Mouse (Mus musculus) megakaryocyte, adult 5-6 weeks (primary cell): ENCODE data around the gene Naa60. TPM values are rescaled to one million over a fixed set of nuclear protein-coding genes. Genes with fewer than 3 reads are reported as not detected.
"Not testable (repeated sequence)": the region's sequence is repeated elsewhere in the genome, so short reads cannot be mapped to it uniquely, and the experiment has no call there.

Experiments
- ATAC-seq: 2 replicates; pipeline ENCODE4 v1.8.0; 2016; ENCODE audit warnings: mild to moderate bottlenecking, inconsistent platforms; ENCODE audit not compliant: poor library complexity, severe bottlenecking
- total RNA-seq, 2 experiments: library from RNA; stranded (forward) in 1 of 2; stranded (reverse) in 1 of 2; fragments of 153-499, 151-499 nt in 1 of 2; fragments of 221-1000, 200-1000 nt in 1 of 2; gene quantifications; 2 replicates each; pipeline versions ENCODE4 v1.2.3 to v1.2.4; 2015 to 2017

The Naa60 gene
- total RNA-seq (2015) (157 and 163 TPM in 2 replicates), total RNA-seq (2017) (61.0 and 64.2 TPM in 2 replicates)

DNA sequence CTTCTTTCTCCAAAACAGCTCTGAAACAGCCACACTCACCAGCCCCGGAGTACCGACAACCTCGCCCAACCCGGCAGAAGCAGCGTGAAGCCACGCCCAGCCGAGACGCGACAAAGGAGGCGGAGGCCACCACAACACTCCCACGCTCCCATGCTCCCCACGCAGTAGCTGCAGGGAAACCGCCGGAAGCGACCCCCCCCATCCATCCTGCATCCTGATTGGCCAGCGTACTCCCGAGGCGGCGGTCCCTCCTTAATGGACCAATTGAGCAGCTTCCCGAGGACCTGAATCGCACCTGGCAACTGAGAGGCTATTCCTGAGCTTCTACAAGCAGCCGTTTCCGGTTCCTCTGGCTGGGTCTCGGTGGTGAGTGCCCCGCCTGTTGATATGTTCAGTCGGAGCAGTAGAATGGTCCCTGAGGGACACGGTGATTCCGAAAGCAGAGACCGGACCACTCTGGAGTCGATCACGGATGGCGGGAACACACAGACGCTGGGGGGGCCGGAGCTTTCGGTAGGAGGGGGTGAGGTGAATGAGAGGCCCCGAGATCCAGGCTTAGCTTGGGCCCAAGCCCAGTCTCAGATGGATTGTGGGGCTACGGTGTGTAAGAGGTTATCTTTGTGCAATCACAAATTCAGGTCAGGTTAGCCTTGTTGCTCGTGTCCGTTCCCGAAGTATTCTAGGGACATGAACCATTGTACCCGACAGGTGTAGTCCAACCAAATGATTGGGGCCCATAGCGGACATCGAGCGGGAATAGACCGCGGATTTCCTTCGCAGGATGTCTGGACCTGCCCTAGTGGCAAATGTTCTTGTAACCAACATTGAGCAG, at the start of gene Naa60:
Naa60 (plus strand) TSS at position 160 of the 832 bp plus-strand sequence.
- ATAC-seq, result peak; percentile 99

DNA sequence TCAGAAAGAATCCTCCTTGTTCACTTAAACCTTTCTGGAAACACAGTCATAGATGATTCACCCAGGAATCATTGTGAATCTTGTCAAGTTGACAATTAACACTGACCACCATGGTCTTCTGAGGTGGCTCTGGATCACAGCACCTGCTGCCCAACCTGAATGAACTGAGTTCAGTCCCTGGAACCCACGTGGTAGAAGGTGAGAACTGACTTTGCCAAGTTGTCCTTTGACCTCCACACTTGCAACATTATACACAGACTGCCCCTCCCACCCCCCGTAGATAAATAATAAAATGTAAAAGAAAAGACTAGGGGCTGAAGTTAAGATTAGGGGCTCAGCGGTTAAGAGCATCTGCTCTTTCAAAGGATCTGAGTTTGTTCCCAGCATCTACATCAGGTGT, 44.2 kb upstream of the Naa60 start:
- no peak for ATAC-seq

DNA sequence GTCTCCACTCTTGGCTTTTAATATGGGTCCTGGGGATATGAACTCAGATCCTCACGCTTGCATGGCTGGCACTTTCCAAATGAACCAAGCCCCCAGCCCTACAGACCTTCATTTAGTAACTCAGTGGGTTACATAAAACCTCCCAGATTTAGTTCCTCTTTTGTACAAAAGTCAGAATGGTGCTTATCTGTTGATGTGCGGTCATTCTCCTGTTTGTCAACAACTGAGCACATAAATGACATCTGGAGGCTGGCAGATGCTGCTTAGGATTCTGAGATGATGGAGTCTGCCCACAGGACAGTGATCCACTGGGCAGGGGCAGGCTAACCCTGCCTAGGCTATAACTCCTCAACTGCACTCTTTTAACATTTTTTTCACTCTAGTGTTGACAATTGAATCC, 42.4 kb upstream of the Naa60 start:
- peak; percentile 54 for ATAC-seq

DNA sequence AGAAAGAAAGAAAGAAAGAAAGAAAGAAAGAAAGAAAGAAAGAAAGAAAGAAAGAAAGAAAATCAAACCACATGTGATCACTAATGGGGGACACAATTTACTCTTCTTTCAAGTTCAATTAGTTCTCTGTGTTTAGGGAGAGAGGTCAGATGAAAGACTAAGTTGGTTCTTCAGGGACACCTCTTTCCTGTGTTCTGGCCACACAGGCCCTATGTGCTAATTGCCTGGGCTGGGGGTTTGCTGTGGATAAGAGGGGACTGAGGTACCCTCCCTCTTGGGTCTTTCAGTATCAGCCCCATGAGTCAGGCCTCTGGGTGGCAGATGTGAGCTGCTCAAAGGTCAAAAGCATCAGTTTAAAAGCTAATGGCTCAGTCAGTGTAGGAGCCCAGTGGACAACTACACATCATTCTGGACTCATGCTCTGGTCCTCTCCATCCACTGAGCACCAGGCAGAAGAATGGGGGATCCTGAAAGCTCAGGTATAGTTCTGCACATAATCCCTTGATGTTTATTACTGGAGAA, 41.5 kb upstream of the Naa60 start, which contains the start of gene Olfr15:
Olfr15 (plus strand) TSS at position 291 of the 522 bp plus-strand sequence.
- peak; percentile 47; the same call in 1 of the 2 replicates for ATAC-seq

DNA sequence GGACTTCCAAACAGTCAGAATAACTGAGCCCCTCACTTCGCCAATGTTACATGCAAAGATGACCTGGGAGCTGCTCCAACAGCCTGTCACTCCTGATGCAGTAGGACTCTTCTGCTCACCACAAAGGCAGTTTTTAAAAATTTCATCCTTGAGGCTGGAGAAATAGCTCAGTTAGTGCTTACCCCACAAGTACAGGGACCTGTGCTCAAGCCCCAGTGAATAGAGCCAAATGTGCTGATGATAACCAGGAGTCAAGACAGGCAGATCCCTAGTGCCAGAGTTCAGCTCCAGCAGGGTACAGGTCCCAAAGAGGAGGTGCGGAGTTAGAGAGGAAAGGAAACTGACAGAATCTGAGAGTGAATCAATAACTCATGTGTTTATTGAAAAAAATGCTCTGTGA, 36.7 kb upstream of the Naa60 start:
- ATAC-seq, result no peak

DNA sequence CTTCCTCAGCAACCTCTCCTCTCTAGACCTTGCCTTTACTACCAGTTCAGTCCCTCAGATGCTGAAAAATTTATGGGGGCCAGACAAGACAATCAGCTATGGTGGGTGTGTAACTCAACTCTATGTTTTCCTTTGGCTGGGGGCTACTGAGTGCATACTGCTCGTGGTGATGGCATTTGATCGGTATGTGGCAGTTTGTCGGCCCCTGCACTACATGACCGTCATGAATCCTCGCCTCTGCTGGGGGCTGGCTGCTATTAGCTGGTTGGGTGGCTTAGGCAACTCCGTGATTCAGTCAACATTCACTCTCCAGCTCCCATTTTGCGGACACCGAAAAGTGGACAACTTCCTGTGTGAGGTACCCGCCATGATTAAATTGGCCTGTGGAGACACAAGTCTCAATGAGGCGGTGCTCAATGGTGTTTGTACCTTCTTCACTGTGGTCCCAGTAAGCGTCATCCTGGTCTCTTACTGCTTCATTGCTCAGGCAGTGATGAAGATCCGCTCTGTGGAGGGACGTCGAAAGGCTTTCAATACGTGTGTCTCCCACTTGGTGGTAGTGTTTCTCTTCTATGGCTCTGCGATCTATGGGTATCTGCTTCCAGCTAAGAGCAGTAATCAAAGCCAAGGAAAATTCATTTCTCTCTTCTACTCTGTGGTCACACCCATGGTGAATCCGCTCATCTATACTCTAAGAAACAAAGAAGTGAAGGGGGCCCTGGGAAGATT, 32.9 kb upstream of the Naa60 start:
- peak; percentile 51; the same call in 1 of the 2 replicates for ATAC-seq

DNA sequence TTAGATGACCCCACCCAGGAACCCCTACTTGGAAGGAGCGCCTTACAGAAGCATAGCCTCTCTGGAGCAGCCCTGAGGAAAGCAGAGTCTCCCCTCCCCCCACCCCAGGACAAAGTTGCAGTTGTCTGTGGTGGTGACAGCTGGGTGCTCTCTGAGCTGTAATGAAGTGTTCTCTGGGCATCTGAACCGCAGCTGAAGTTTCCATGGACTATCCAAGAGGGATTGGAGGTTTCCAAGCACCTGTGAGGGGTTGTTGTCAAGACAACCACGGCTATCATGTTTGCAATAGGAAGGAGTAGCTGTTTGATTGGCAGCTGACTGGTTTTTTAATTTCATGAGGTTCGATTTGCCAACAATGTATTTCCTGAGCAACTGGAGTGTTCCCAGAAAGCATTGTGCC, 29.2 kb upstream of the Naa60 start:
- no peak for ATAC-seq

DNA sequence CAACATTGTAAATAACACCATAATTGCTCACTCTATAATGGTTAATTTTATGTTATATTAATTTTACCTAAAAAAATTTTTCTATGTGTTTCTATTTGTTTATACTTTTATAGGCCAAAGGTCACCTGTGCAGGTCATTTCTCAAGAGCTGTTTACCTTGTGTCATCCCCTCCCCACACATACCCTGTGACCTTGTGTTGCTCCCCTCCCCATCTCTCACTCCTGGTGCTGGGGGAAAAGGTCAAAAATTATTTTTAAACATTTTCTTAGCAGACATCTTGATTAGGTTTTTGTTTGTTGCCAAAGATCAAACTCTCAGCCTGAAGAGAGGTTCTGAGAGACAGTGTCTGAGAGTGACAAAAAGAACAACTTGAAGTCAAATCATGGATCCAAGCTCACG, 28.4 kb upstream of the Naa60 start:
- no peak for ATAC-seq

DNA sequence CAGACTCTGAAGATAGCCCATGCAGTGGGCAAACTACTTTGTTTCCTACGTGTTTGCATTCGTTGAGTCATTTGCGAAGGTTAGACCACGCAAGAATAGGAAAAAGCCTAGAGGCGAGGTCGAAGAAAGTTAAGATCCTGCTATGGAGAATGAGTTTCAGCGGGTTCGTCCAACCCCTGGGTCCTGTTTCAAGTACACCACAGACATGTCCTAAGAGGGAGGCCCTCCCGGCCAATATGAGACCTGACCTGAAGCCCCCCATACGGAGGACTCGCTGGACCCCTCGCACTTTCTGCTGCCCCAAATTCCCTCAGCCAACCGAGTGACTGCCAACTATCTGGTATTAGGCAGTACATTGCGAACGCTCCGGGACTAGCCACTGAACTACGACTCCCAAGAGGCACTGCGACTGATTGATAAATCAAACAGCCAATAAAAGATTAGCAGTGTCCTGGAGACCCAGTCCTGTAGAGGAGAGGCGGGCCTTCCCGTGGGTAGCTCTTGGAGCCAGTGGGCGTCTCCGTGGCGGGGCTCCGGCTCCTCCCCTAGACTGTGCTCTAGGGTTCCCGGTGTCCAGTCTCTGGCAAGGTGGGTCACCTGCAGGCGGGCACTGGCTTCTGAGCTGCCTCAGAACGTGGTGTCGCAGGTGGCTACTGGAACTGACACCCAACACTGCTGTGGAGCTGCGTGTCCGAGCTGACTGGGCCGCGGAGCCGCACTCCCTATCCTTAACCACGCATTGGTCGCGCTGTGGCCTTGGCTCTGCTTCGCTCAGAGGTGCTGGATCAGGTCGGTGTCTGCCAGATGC, 25.3 kb upstream of the Naa60 start, which contains the start of gene Zfp174:
Zfp174 (plus strand) TSS at position 558 of the 808 bp plus-strand sequence.
- ATAC-seq, result peak; percentile 100

DNA sequence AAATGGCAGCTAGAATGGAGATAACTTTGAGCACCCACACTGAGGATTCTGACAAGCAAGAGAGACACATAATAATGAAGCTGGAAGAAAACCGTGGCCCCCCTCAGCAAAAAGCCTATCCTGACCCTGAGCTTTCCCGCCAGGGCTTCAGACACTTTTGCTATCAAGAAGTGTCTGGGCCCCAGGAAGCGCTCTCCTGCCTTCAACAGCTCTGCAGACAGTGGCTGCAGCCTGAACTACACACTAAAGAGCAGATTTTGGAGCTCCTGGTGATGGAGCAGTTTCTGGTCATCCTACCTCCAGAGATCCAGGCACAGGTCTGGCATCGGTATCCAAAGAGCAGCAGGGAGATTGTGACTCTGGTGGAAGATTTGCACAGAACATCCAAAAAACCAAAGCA, 24.3 kb upstream of the Naa60 start:
- ATAC-seq, result no peak

DNA sequence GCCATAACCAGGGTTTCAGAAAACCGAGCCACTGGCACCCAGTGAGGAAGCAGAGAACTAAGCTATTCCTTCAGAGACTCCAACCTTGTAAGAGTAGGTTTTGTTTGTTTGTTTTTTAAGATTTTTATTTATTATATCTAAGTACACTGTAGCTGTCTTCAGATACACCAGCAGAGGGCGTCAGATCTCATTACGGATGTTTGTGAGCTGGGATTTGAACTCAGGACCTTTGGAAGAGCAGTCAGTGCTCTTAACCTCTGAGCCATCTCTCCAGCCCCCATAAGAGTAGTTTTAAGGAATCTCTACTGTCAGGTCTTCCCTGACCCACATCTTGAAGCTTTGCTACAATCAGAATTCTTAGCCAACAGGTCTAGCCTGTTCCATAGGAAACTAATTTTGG, 23.8 kb upstream of the Naa60 start:
- no peak for ATAC-seq

DNA sequence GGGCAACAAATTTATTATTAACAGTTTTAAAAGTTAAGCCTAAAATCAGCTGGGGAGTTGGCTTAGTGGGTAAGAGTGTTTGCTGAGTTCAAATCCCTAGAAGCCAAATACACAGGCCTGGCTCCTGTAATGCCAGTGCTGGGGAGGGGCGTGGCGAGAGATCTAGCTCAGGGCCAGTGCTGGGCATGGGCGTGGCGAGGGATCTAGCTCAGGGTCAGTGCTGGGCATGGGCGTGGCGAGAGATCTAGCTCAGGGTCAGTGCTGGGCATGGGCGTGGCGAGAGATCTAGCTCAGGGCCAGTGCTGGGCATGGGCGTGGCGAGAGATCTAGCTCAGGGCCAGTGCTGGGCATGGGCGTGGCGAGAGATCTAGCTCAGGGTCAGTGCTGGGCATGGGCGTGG, 20.9 kb upstream of the Naa60 start:
- ATAC-seq, result not testable (repeated sequence)

DNA sequence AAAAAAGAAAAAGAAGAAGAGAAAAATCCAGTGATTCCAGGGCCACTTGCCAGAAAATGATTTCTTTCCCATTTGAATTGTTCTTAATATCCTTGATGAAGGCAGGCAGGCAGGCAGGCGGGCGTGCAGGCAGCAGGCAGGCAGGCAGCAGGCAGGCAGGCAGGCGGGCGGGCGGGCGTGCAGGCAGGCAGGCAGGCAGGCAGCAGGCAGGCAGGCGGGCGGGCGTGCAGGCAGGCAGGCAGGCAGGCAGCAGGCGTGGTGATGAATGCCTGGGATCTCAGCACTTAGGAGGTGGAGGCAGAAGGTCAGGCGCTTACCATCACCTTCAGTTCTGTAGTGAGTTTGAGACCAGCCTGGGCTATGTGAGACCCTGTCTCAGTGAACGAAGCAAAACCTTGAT, 19.6 kb upstream of the Naa60 start:
- no peak for ATAC-seq

DNA sequence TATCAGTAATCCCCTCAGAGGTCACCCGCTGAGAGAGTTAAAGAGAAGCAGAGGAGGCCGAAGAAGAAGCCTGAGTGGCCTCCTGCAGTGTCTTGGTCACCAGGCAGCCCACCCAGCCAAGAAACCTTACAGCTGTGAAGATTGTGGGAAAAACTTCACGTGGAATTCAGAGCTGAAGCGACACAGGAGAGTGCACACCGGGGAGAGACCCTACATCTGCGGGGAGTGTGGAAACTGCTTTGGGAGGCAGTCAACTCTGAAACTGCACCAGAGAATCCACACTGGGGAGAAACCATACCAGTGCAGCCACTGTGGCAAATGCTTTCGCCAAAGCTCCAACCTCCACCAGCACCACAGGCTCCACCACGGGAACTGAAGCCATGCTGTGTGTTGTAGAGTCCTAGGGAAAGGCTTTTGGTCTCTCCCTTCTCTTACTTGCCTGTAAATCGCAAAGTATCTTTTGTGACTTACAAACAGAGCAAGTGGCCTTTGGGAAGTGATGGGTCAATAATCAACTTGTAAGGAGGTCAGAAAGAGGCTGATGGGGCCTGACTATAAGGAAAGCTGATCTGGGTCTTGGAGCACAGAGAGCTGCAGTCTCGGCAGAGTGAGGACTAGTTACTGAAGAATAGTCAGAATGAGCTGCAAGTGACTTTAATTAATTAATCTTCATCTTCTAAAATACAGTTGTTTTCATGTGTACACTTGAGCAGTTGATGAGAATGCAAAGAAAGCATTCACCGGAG, 17.6 kb upstream of the Naa60 start:
- no peak for ATAC-seq

DNA sequence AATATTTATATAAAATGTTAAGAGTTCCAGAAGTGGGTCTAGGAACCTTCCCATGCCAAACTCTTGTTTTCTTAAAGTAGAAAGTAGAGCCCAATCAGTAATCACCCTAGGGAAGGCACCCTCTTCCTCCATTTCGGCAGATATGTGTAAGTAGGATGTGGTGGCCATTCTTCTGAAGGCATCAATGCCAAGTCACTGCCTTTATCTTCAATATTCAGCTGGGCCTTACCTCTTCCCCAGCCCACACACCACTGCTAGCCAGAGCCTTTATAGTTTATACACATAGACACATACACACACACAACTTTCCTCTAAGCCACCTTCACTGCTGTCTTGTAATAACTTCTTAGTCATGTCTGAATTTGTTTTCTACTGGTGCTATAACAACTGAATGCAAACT, 16.4 kb upstream of the Naa60 start:
- ATAC-seq, result no peak

DNA sequence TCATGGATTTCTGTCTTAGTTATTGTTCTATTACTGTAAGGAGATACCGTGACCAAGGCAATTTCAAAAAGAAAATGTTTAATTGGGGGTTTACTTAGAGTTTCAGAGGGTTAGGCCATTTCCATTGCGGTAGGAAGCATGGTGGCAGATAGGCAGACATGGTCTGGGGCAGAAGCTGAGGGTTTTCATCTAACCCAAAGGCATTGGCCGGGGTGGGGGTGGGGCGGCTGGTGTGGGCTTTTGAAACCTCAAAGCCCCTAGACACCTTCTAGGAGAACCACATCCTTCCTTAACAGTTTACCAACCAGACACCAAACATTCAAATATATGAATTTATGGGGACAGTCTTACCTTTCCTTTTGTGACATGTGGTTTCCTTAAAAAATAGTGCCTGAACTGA, 12.9 kb upstream of the Naa60 start:
- ATAC-seq, result 0 out of 2 replicates have a peak, but pooled peaks have one; percentile 33

DNA sequence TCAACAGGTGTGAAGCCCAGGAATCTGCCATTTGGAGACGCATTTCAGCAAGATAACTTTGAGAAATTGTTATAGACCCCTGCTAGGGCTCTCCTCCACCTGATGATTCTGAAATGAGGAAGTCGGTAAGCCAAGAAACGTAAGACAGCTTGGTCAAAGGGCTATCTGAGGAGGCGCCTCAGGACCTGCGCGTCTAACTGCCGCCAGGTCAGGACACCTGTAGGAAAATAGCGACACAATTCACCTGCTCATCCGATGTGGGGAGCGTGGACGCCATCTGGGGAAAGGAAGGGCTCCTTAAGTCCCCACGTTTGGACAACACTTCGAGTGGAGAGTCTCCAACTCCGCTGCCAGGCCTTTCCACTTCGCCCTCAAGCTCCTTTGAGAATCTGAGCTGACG, 360 bp upstream of the Naa60 start:
- peak; percentile 63 for ATAC-seq

DNA sequence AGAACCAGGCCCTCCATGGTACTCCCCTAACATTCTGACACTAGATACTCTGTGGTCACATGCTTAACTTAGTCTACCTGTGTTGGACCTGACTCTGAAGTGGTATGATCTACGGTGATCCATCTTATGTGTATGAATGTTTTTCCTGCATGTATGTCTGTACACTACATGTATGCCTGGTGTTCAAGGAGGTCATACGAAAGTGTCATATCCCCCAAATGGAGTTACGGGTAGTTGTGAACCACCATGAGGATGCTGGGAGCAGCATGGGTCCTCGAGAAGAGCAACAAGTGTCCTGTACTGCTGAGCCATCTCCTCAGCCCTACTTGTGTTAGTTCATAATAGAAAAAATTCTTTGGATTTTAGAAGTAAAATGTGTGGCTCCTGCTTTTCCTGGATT, 4.2 kb downstream of the Naa60 start:
- ATAC-seq, result no peak

DNA sequence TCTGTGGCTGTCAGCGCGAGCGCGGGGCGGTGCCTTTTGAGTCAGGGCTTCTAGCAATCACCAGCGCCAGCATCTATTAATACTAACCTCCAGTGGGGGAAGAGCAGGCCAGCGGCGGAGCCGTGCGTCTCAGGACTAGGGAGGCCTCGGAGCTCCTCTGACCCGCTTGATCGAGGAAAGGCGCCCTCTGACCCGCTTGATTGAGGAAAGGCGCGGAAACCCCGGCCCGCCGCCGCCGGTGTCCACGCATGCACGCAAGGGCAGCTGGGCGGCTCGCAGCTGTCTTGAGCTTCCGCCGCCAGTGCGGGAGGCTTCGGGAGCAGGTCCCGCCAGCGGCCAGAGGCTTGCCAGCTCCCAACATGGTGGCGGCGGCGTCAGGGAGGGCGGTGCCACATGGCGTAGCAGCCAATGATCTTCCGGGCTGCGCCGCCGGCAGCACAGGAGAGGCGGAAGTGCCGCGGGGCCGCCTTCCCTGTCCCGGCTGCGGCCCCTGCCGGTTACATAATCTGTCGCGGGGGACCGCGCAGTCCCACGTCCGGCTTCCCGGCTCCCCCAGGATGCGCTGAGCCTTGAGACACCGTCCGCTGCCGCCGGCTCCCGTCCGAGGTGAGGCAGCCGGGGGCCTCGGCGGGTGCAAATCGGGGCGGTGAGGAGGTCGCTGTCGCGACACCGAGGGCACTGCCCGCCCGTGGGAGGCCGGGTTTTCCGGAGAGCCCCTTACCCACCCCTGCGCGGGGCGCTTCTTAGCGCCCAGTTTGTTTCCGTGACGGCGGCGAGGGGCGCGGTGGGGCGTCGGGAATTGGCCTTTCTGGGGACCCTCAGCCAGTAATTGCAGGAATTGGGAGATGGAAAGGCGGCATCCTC, 12.3 kb downstream of the Naa60 start, which contains the start of the genes Zfp597 and Gm20695:
Zfp597 (minus strand) TSS at position 361 of the 864 bp plus-strand sequence.
Gm20695 (plus strand) TSS at position 448 of the 864 bp plus-strand sequence.
- peak; percentile 99 for ATAC-seq
